Mouse (Mus musculus) naive thymus-derived CD4-positive, alpha-beta T cell, adult 2 months (primary cell): ENCODE data around the gene Fzd2.
"Not testable (repeated sequence)": the region's sequence is repeated elsewhere in the genome, so short reads cannot be mapped to it uniquely, and the experiment has no call there.

Experiments
- DNase-seq: peaks from one replicate; pipeline ENCODE4 v3.0.0-alpha.2; 2011; ENCODE audit warnings: low read depth

The Fzd2 gene

GRCm38 (mm10) chr11:102604010-102604584 is at the start of gene Fzd2:
Gene Fzd2 (plus strand): TSS chr11:102604396.
- no peak for DNase-seq

GRCm38 (mm10) chr11:102555400-102556030 is 48.7 kb upstream of the Fzd2 start:
- DNase-seq, result no peak

GRCm38 (mm10) chr11:102556031-102556715 is 48.0 kb upstream of the Fzd2 start, which contains the start of gene Gpatch8:
Gene Gpatch8 (minus strand): TSS chr11:102556392.
- DNase-seq, result peak; percentile 95

- DNase-seq, result no peak
Measured at GRCm38 (mm10) chr11:102556716-102557074, 47.5 kb upstream of the Fzd2 start.

- no peak for DNase-seq
Measured at GRCm38 (mm10) chr11:102557386-102557785, 46.8 kb upstream of the Fzd2 start.

- no peak for DNase-seq
Measured at GRCm38 (mm10) chr11:102558704-102559103, 45.5 kb upstream of the Fzd2 start.

GRCm38 (mm10) chr11:102564952-102565671 is 39.1 kb upstream of the Fzd2 start:
- DNase-seq, result not testable (repeated sequence)

GRCm38 (mm10) chr11:102565741-102566140 is 38.5 kb upstream of the Fzd2 start:
- DNase-seq, result no peak

GRCm38 (mm10) chr11:102566290-102566689 is 37.9 kb upstream of the Fzd2 start:
- DNase-seq, result no peak

GRCm38 (mm10) chr11:102567157-102567556 is 37.0 kb upstream of the Fzd2 start:
- no peak for DNase-seq

- no peak for DNase-seq
Measured at GRCm38 (mm10) chr11:102567723-102568122, 36.5 kb upstream of the Fzd2 start.

GRCm38 (mm10) chr11:102568191-102568590 is 36.0 kb upstream of the Fzd2 start:
- DNase-seq, result no peak

- no peak for DNase-seq
Measured at GRCm38 (mm10) chr11:102568756-102569377, 35.3 kb upstream of the Fzd2 start.

GRCm38 (mm10) chr11:102572866-102573663 is 31.1 kb upstream of the Fzd2 start:
- peak; percentile 85 for DNase-seq

GRCm38 (mm10) chr11:102575034-102575433 is 29.2 kb upstream of the Fzd2 start:
- DNase-seq, result no peak

- no peak for DNase-seq
Measured at GRCm38 (mm10) chr11:102576050-102576754, 28.0 kb upstream of the Fzd2 start.

GRCm38 (mm10) chr11:102578341-102579118 is 25.7 kb upstream of the Fzd2 start:
- DNase-seq, result peak; percentile 81

GRCm38 (mm10) chr11:102579165-102580033 is 24.8 kb upstream of the Fzd2 start, which contains the start of gene Gm11627:
Gene Gm11627 (minus strand): TSS chr11:102579461.
- no peak for DNase-seq

- no peak for DNase-seq
Measured at GRCm38 (mm10) chr11:102580034-102580330, 24.2 kb upstream of the Fzd2 start.
